Mouse (Mus musculus): ENCODE measurements around the gene Agr2. TPM values are rescaled to one million over a fixed set of nuclear protein-coding genes. Genes with fewer than 3 reads are reported as not detected.

Gene Agr2
- polyA plus RNA-seq, 1 experiment from 2014 or later, result not detected

DNA sequence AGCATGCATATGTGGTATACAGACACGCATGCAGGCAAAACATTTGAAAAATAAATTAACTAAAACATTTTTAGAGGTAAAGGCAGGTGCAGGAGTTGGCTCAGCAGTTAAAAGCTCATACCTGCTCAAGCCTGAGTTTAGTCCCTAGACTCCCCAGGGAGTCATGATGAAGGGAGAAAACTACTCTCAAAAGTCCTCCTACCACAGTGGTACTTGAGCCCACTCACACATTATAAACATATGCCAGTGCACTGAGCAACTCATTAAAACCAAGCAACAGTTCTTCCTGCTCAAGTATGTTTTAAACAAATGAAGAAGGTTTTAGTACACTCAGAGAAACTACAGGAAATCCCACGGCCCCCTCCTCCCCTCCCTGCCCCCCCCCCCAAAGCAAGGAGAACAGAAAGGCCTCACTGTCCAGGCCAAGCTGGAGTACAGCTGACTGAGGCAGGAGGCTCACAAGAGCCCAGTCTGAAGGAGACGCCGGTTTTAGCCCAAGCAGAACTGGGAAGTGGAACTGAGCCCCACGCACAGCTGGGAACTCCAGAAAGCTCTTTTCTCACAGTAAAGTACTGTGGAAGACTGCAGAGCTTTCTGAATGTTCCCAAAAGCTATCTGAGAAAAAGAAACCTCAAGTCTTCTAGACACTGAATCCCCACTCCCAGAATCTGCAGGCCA lies 36.4 kb downstream of the Agr2 start:
- H3K4me2 ChIP-seq, result no peak overlapping the region
- ATAC-seq (ENCODE audit: low FRiP score), result no peak
- no peaks in the 10 kb centered on the region for H3K27me3 ChIP-seq (replicated peaks)
- no peak overlapping the region for H3K4me3 ChIP-seq (replicated peaks)
- H3K9me3 ChIP-seq (replicated peaks), result 0 out of 2 replicates have a peak, but pooled peaks cover 4% of the 10 kb centered on the region
- H3K27ac ChIP-seq (replicated peaks), result no peak overlapping the region
- peaks cover 24% of the 10 kb centered on the region; the same call in 1 of the 2 replicates for H3K4me1 ChIP-seq
- H3K36me3 ChIP-seq, result no peaks in the 10 kb centered on the region
- no peak overlapping the region for H3K9ac ChIP-seq (replicated peaks)
- WGBS, result 76% methylated on average over 5 of the region's 5 CpGs

GRCm38 (mm10) chr12:36029687-36030086 lies 37.0 kb downstream of the Agr2 start:
- WGBS, result 77% methylated on average over 4 of the region's 6 CpGs
- H3K27ac ChIP-seq (replicated peaks), result no peak overlapping the region
- no peak overlapping the region for H3K4me3 ChIP-seq (replicated peaks)
- H3K36me3 ChIP-seq, result no peaks in the 10 kb centered on the region
- H3K9ac ChIP-seq (replicated peaks), result no peak overlapping the region
- no peak for ATAC-seq (ENCODE audit: low FRiP score)
- H3K27me3 ChIP-seq (replicated peaks), result no peaks in the 10 kb centered on the region
- 0 out of 2 replicates have a peak, but pooled peaks cover 4% of the 10 kb centered on the region for H3K9me3 ChIP-seq (replicated peaks)
- peaks cover 19% of the 10 kb centered on the region; the same call in 1 of the 2 replicates for H3K4me1 ChIP-seq
- H3K4me2 ChIP-seq, result no peak overlapping the region

- 90% methylated on average over 12 of the region's 12 CpGs for WGBS
- 0 out of 2 replicates have a peak, but pooled peaks have one; percentile 21 for ATAC-seq (ENCODE audit: low FRiP score)
- H3K9me3 ChIP-seq (replicated peaks), result 0 out of 2 replicates have a peak, but pooled peaks cover 9% of the 10 kb centered on the region
Observed at GRCm38 (mm10) chr12:36030660-36031363, 38.1 kb downstream of the Agr2 start.

GRCm38 (mm10) chr12:36032419-36032818 lies 39.7 kb downstream of the Agr2 start:
- Histone ChIP-seq H3K4me3 (replicated peaks) (no peak overlapping the region), H3K27ac (replicated peaks) (no peak overlapping the region), H3K36me3 (no peaks in the 10 kb centered on the region), H3K9me3 (replicated peaks) (0 out of 2 replicates have a peak, but pooled peaks cover 9% of the 10 kb centered on the region), H3K4me1 (peaks cover 13% of the 10 kb centered on the region; the same call in 1 of the 2 replicates), H3K27me3 (replicated peaks) (no peaks in the 10 kb centered on the region), H3K4me2 (no peak overlapping the region), H3K9ac (replicated peaks) (no peak overlapping the region)
- ATAC-seq (ENCODE audit: low FRiP score), result no peak
- WGBS, result 65% methylated on average over 4 of the region's 4 CpGs

More at GRCm38 (mm10) chr12:36030660-36031363, 38.1 kb downstream of the Agr2 start:
- H3K4me1 ChIP-seq, result peaks cover 16% of the 10 kb centered on the region; the same call in 1 of the 2 replicates
- H3K9ac ChIP-seq (replicated peaks), result no peak overlapping the region
- no peak overlapping the region for H3K27ac ChIP-seq (replicated peaks)
- no peaks in the 10 kb centered on the region for H3K27me3 ChIP-seq (replicated peaks)
- no peak overlapping the region for H3K4me2 ChIP-seq
- no peak overlapping the region for H3K4me3 ChIP-seq (replicated peaks)
- no peaks in the 10 kb centered on the region for H3K36me3 ChIP-seq

DNA sequence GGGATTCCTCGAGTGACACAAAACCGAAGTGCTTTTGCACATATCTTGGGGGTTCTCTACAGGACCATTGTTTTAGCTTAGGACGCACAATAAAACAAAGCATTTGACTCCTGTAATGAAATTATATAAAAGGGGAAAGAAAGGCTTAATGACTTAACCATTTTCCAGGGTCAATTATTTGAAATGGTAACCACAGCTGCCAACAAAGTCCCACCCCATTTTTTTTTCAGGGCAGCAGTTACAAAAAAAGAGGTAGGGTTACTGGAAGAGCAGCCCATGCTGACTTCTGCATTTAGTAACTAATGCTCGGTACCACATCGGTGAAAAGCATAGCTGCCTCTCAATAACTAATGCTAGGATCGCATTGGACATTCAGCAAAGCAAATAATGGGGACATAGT lies 42.8 kb downstream of the Agr2 start:
- H3K27ac ChIP-seq (replicated peaks), result no peak overlapping the region
- H3K9me3 ChIP-seq (replicated peaks), result 0 out of 2 replicates have a peak, but pooled peaks cover 9% of the 10 kb centered on the region
- ATAC-seq (ENCODE audit: low FRiP score), result no peak
- no peak overlapping the region for H3K4me2 ChIP-seq
- no peaks in the 10 kb centered on the region for H3K27me3 ChIP-seq (replicated peaks)
- H3K4me1 ChIP-seq, result peaks cover 17% of the 10 kb centered on the region; the same call in 1 of the 2 replicates
- H3K36me3 ChIP-seq, result no peaks in the 10 kb centered on the region
- H3K9ac ChIP-seq (replicated peaks), result no peak overlapping the region
- H3K4me3 ChIP-seq (replicated peaks), result no peak overlapping the region
- WGBS, result 95% methylated on average over 6 of the region's 6 CpGs

GRCm38 (mm10) chr12:36036121-36036520 lies 43.4 kb downstream of the Agr2 start:
- H3K27me3 ChIP-seq (replicated peaks), result no peaks in the 10 kb centered on the region
- no peak overlapping the region for H3K4me2 ChIP-seq
- H3K36me3 ChIP-seq, result no peaks in the 10 kb centered on the region
- H3K4me1 ChIP-seq, result peaks cover 23% of the 10 kb centered on the region
- no peak overlapping the region for H3K9ac ChIP-seq (replicated peaks)
- H3K9me3 ChIP-seq (replicated peaks), result 0 out of 2 replicates have a peak, but pooled peaks cover 9% of the 10 kb centered on the region
- no peak overlapping the region for H3K27ac ChIP-seq (replicated peaks)
- 98% methylated on average over 7 of the region's 7 CpGs for WGBS
- no peak for ATAC-seq (ENCODE audit: low FRiP score)
- H3K4me3 ChIP-seq (replicated peaks), result no peak overlapping the region

- no peak overlapping the region for H3K4me2 ChIP-seq
- no peak overlapping the region for H3K4me3 ChIP-seq (replicated peaks)
- 0 out of 2 replicates have a peak, but pooled peaks cover 9% of the 10 kb centered on the region for H3K9me3 ChIP-seq (replicated peaks)
- H3K36me3 ChIP-seq, result no peaks in the 10 kb centered on the region
- H3K4me1 ChIP-seq, result peaks cover 21% of the 10 kb centered on the region
- ATAC-seq (ENCODE audit: low FRiP score), result no peak
- no peaks in the 10 kb centered on the region for H3K27me3 ChIP-seq (replicated peaks)
- H3K27ac ChIP-seq (replicated peaks), result no peak overlapping the region
- 92% methylated on average over 10 of the region's 10 CpGs for WGBS
- no peak overlapping the region for H3K9ac ChIP-seq (replicated peaks)
Observed at GRCm38 (mm10) chr12:36036776-36037175, 44.1 kb downstream of the Agr2 start.

- no peak for ATAC-seq (ENCODE audit: low FRiP score)
- H3K9me3 ChIP-seq (replicated peaks), result 0 out of 2 replicates have a peak, but pooled peaks cover 5% of the 10 kb centered on the region
- peaks cover 17% of the 10 kb centered on the region for H3K4me1 ChIP-seq
- H3K4me2 ChIP-seq, result peak overlapping the region; percentile 67
- no peaks in the 10 kb centered on the region for H3K36me3 ChIP-seq
- H3K27me3 ChIP-seq (replicated peaks), result no peaks in the 10 kb centered on the region
- peak overlapping the region; percentile 29 for H3K4me3 ChIP-seq (replicated peaks)
- H3K27ac ChIP-seq (replicated peaks), result no peak overlapping the region
- WGBS, result 51% methylated on average over 9 of the region's 9 CpGs
- H3K9ac ChIP-seq (replicated peaks), result peak overlapping the region; percentile 0; the same call in 1 of the 2 replicates
Observed at GRCm38 (mm10) chr12:36039541-36040084, 46.9 kb downstream of the Agr2 start.

DNA sequence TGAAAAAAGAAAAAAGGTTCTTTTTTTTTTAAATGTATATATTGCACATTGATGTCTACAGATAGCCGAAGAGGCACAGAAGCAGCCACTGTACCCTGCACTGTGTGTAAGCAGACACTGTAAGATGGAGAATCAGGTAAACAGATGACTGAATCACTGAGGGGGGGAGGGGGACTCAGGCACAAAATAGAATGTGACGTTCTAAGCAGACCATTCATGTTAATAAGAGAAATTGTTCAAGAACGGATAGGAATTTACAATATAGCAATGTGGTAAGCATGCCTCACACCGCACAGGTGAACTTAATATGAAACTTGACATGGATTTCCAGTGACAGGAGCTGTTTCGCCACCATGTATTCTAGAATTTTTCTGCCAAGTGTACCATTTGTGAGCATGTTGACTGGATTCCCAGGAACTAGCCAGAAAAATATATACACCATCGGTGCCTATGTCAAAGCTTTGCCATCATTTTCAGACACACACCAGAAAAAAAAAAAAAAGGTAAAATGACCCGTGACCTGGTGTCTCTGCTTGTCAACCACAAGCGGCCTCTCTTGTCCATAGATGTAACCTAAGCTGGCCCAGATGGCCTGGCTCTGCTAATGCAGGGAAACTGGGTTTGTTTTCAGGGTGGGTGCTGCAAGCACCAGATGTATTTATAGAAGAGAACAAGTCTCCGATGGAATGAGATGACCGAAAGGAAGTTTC lies 48.0 kb downstream of the Agr2 start:
- peak overlapping the region; percentile 78 for H3K4me3 ChIP-seq (replicated peaks)
- H3K9me3 ChIP-seq (replicated peaks), result no peaks in the 10 kb centered on the region
- peak overlapping the region; percentile 88 for H3K9ac ChIP-seq (replicated peaks)
- H3K36me3 ChIP-seq, result no peaks in the 10 kb centered on the region
- no peaks in the 10 kb centered on the region for H3K27me3 ChIP-seq (replicated peaks)
- peak overlapping the region; percentile 67 for H3K4me2 ChIP-seq
- WGBS, result 50% methylated on average over 10 of the region's 10 CpGs
- ATAC-seq (ENCODE audit: low FRiP score), result no peak
- H3K27ac ChIP-seq (replicated peaks), result peak overlapping the region; percentile 93; the same call in 1 of the 2 replicates
- H3K4me1 ChIP-seq, result peaks cover 17% of the 10 kb centered on the region

DNA sequence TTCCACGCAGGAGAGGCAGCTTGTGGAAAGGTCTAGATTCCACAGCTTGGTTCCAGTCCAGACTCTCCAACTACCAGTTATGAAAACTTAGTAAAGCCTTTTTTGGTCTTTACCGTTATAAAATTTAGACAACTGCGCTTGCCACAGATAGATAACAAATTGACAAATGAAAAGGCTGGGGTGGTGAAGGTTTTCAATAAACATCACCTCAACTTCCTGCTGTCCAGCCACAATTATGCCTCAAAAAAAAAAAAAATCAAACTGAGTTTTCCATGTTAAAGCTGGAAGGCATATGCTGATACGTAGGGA lies 48.5 kb downstream of the Agr2 start:
- H3K9me3 ChIP-seq (replicated peaks), result no peaks in the 10 kb centered on the region
- WGBS, result 29% methylated on average over 4 of the region's 4 CpGs
- H3K27ac ChIP-seq (replicated peaks), result peak overlapping the region; percentile 93
- ATAC-seq (ENCODE audit: low FRiP score), result no peak
- peak overlapping the region; percentile 78 for H3K4me3 ChIP-seq (replicated peaks)
- peak overlapping the region; percentile 67 for H3K4me2 ChIP-seq
- peaks cover 17% of the 10 kb centered on the region for H3K4me1 ChIP-seq
- no peaks in the 10 kb centered on the region for H3K27me3 ChIP-seq (replicated peaks)
- no peaks in the 10 kb centered on the region for H3K36me3 ChIP-seq
- peak overlapping the region; percentile 88 for H3K9ac ChIP-seq (replicated peaks)

DNA sequence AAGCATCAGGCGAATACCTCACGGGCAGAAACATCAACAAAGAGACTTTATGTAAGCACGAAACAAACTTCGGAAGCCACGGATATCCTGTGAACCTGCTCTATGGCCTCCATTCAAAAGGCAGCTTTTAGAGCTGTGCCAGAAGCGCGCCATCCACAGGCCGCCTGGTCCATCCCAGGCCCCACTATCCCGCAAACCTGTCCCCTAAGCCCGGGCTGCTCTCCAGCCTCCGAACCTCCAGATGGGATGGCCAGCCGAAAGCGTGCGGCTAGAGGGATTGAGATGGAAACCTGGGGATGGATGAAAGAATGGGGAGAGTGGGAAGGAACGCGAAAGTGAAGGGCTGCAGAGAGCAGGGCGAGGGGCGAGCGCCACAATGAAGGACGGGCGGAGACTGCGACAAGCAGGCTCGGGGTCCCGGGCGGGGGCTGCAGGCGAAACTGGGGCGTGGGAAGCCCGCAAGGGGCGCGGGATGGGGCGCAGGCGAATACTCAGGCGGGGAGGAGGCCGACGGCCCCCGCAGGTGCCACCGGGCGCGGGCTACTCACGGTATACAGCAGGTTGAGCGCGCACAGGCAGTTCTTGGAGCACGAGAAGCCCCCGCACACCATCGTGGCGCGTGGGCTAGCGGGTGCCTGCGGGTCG lies 49.1 kb downstream of the Agr2 start:
- peak; percentile 83 for ATAC-seq (ENCODE audit: low FRiP score)
- Histone ChIP-seq H3K9ac (replicated peaks) (peak overlapping the region; percentile 88), H3K36me3 (no peaks in the 10 kb centered on the region), H3K27me3 (replicated peaks) (no peaks in the 10 kb centered on the region), H3K4me2 (peak overlapping the region; percentile 67), H3K4me3 (replicated peaks) (peak overlapping the region; percentile 78), H3K4me1 (peaks cover 17% of the 10 kb centered on the region), H3K27ac (replicated peaks) (peak overlapping the region; percentile 93), H3K9me3 (replicated peaks) (no peaks in the 10 kb centered on the region)
- under 1% methylated on average over 50 of the region's 50 CpGs for WGBS
